ENCODE assay signal across 14 mouse cellular contexts in genomic region chr5:143567258-143567670, GRCm38 (mm10). TPM values are rescaled to one million over a fixed set of nuclear protein-coding genes. Genes with fewer than 3 reads are reported as not detected.
DNase-seq lines count a peak whose midpoint lies in the region; ATAC-seq and TF ChIP-seq lines count a peak whose summit lies in the region.
"Had no signal": no experiment of that assay in that cellular context is flagged by ENCODE, and none has a peak within 500 bp of the region (broad histone marks: within the 10 kb centered on the region; RNA-seq: fewer than 3 reads in every experiment).

No protein-coding gene starts in this region.

- TF ChIP-seq POLR2A in liver, adult 2 months (IDR thresholded peaks at IDR 0.05; ENCODE audit: extremely low read depth, insufficient read depth, low read length): no peak

- TF ChIP-seq CTCF in liver, adult 2 months (IDR thresholded peaks at IDR 0.05; ENCODE audit: low read depth, low read length): no peak

- ATAC-seq in limb, embryonic 13.5 days (ENCODE audit: low FRiP score, low read depth): peak; percentile 58; the same call in 1 of the 2 replicates
- peak; percentile 76 for ATAC-seq in megakaryocyte-erythroid progenitor cell, adult 5-6 weeks (replicated peaks; ENCODE audit: low FRiP score, low TSS enrichment, poor library complexity, severe bottlenecking)
- ATAC-seq: Patski had no signal

- no peak for DNase-seq in limb, embryonic 10.5 days (ENCODE audit: low spot score)
- DNase-seq in c-Kit-positive CD71-positive TER-119-positive erythroid progenitor cells, embryonic 14.5 days (ENCODE audit: low spot score): peak; percentile 79
- DNase-seq in liver, adult 2 months (ENCODE audit: extremely low read depth, low read depth, low spot score): peak; percentile 8
- DNase-seq in embryonic facial prominence, embryonic 10.5 days (ENCODE audit: low spot score): no peak
- no peak for DNase-seq in frontal cortex, postnatal 14 days (ENCODE audit: low spot score in 2 of 2)

- 91% methylated on average over 5 of the region's 5 CpGs for WGBS in limb, embryonic 13.5 days
- 91% methylated on average over 5 of the region's 5 CpGs for WGBS in limb, embryonic 10.5 days
- WGBS in liver, adult 2 months: 70% methylated on average over 5 of the region's 5 CpGs
- WGBS in embryonic facial prominence, embryonic 10.5 days: 87% methylated on average over 5 of the region's 5 CpGs

- H3K4me2 ChIP-seq in limb, embryonic 13.5 days (replicated peaks): no peak overlapping the region
- H3K4me2 ChIP-seq: embryonic facial prominence, embryonic 15.5 days; limb, embryonic 12.5 days; neural tube, embryonic 15.5 days had no signal

- H3K27ac ChIP-seq in limb, embryonic 13.5 days: no peak overlapping the region
- H3K27ac ChIP-seq in limb, embryonic 10.5 days: no peak overlapping the region
- no peak overlapping the region for H3K27ac ChIP-seq in liver, adult 2 months (replicated peaks; ENCODE audit: insufficient read depth, low read depth, low read length)
- no peak overlapping the region for H3K27ac ChIP-seq in embryonic facial prominence, embryonic 10.5 days (replicated peaks)
- H3K27ac ChIP-seq: embryonic facial prominence, embryonic 15.5 days; heart, adult 2 months; hindbrain, embryonic 10.5 days; kidney, postnatal 0 days; limb, embryonic 12.5 days; neural tube, embryonic 15.5 days had no signal

- H3K9ac ChIP-seq in limb, embryonic 13.5 days: no peak overlapping the region
- H3K9ac ChIP-seq in liver, adult 2 months (ENCODE audit: low read depth, low read length): no peak overlapping the region
- H3K9ac ChIP-seq: embryonic facial prominence, embryonic 15.5 days; limb, embryonic 12.5 days; neural tube, embryonic 15.5 days had no signal

- H3K4me1 ChIP-seq in limb, embryonic 13.5 days: peaks cover 10% of the 10 kb centered on the region
- H3K4me1 ChIP-seq in limb, embryonic 10.5 days: peaks cover 8% of the 10 kb centered on the region
- no peaks in the 10 kb centered on the region for H3K4me1 ChIP-seq in liver, adult 2 months (ENCODE audit: control insufficient read depth, insufficient read depth, low read length)
- peaks cover 5% of the 10 kb centered on the region; the same call in 1 of the 2 replicates for H3K4me1 ChIP-seq in embryonic facial prominence, embryonic 10.5 days
- H3K4me1 ChIP-seq: hindbrain, embryonic 10.5 days; limb, embryonic 12.5 days; neural tube, embryonic 15.5 days had no signal

- H3K79me2 ChIP-seq in liver, adult 2 months (ENCODE audit: control insufficient read depth, insufficient read depth, low read length): no peaks in the 10 kb centered on the region

- no peaks in the 10 kb centered on the region for H3K9me3 ChIP-seq in limb, embryonic 13.5 days
- no peaks in the 10 kb centered on the region for H3K9me3 ChIP-seq in limb, embryonic 10.5 days (replicated peaks)
- no peaks in the 10 kb centered on the region for H3K9me3 ChIP-seq in embryonic facial prominence, embryonic 10.5 days
- H3K9me3 ChIP-seq: embryonic facial prominence, embryonic 15.5 days; limb, embryonic 12.5 days; neural tube, embryonic 15.5 days had no signal

- peaks cover 15% of the 10 kb centered on the region for H3K36me3 ChIP-seq in limb, embryonic 13.5 days
- H3K36me3 ChIP-seq in limb, embryonic 10.5 days: peaks cover 24% of the 10 kb centered on the region
- H3K36me3 ChIP-seq in liver, adult 2 months (ENCODE audit: control insufficient read depth, insufficient read depth, low read length): no peaks in the 10 kb centered on the region
- H3K36me3 ChIP-seq in embryonic facial prominence, embryonic 10.5 days (replicated peaks): peaks cover 19% of the 10 kb centered on the region

- no peaks in the 10 kb centered on the region for H3K27me3 ChIP-seq in limb, embryonic 13.5 days
- no peaks in the 10 kb centered on the region for H3K27me3 ChIP-seq in limb, embryonic 10.5 days (ENCODE audit: low read depth, poor library complexity, severe bottlenecking)
- H3K27me3 ChIP-seq in liver, adult 2 months (ENCODE audit: control insufficient read depth, insufficient read depth, low read length): no peaks in the 10 kb centered on the region
- no peaks in the 10 kb centered on the region for H3K27me3 ChIP-seq in embryonic facial prominence, embryonic 10.5 days (replicated peaks; ENCODE audit: low read depth, poor library complexity, severe bottlenecking)
- H3K27me3 ChIP-seq: embryonic facial prominence, embryonic 15.5 days; limb, embryonic 12.5 days; neural tube, embryonic 15.5 days; Patski had no signal

- no peak overlapping the region for H3K4me3 ChIP-seq in limb, embryonic 13.5 days
- H3K4me3 ChIP-seq in limb, embryonic 10.5 days: no peak overlapping the region
- H3K4me3 ChIP-seq in liver, adult 2 months (ENCODE audit: insufficient read depth, low read depth, low read length): no peak overlapping the region
- no peak overlapping the region for H3K4me3 ChIP-seq in embryonic facial prominence, embryonic 10.5 days
- H3K4me3 ChIP-seq: embryonic facial prominence, embryonic 15.5 days; heart, adult 2 months; hindbrain, embryonic 10.5 days; limb, embryonic 12.5 days; neural tube, embryonic 15.5 days had no signal

RNA-seq across cellular contexts. Expression of gene Rac1, which starts 39.4 kb away (rescaled TPM):
- polyA plus RNA-seq in limb, embryonic 13.5 days (2015; fragmentation: Nextera tagmentation; extraction: Ambion mirVana): 433 and 450 TPM in 2 replicates
- polyA plus RNA-seq in limb, embryonic 10.5 days (2016; fragmentation: Nextera tagmentation; extraction: Ambion mirVana): 451 and 473 TPM in 2 replicates
- 38.6 and 69.0 TPM in 2 replicates for total RNA-seq in liver, adult 2 months (2014; rRNA removed)
- 99.8 and 114 TPM in 2 replicates for polyA plus RNA-seq in liver, adult 2 months (2012; rRNA removed)
- total RNA-seq in megakaryocyte-erythroid progenitor cell, adult 5-6 weeks (2014; fragmentation: Nextera tagmentation): 140 and 211 TPM in 2 replicates
- total RNA-seq in megakaryocyte-erythroid progenitor cell, adult 5-6 weeks (2017): 64.1 and 110 TPM in 2 replicates
- polyA plus RNA-seq in embryonic facial prominence, embryonic 10.5 days (2016; fragmentation: Nextera tagmentation; extraction: Ambion mirVana): 400 and 407 TPM in 2 replicates

RNA-seq across cellular contexts. Expression of gene Cyth3, which starts 55.0 kb away (rescaled TPM):
- polyA plus RNA-seq in limb, embryonic 13.5 days (2015; fragmentation: Nextera tagmentation; extraction: Ambion mirVana): 60.7 and 61.3 TPM in 2 replicates
- polyA plus RNA-seq in limb, embryonic 10.5 days (2016; fragmentation: Nextera tagmentation; extraction: Ambion mirVana): 47.5 and 59.2 TPM in 2 replicates
- 4.4 and 5.5 TPM in 2 replicates for total RNA-seq in liver, adult 2 months (2014; rRNA removed)
- 2.1 and 2.9 TPM in 2 replicates for polyA plus RNA-seq in liver, adult 2 months (2012; rRNA removed)
- 117 and 124 TPM in 2 replicates for total RNA-seq in megakaryocyte-erythroid progenitor cell, adult 5-6 weeks (2014; fragmentation: Nextera tagmentation)
- 81.7 and 94.7 TPM in 2 replicates for total RNA-seq in megakaryocyte-erythroid progenitor cell, adult 5-6 weeks (2017)
- polyA plus RNA-seq in embryonic facial prominence, embryonic 10.5 days (2016; fragmentation: Nextera tagmentation; extraction: Ambion mirVana): 40.4 and 48.1 TPM in 2 replicates

Comparison
In these comparisons a context has a peak if more than half of its experiments do, and no peak if none do; other contexts are left out.
1. DNase-seq: peak in c-Kit-positive CD71-positive TER-119-positive erythroid progenitor cells, embryonic 14.5 days (single experiment) and liver, adult 2 months (single experiment); none in limb, embryonic 10.5 days (single experiment), embryonic facial prominence, embryonic 10.5 days (single experiment) and frontal cortex, postnatal 14 days (0 of 2).
2. RNA of gene Cyth3, which starts 55.0 kb away (polyA plus RNA-seq): 60.7 to 61.3 TPM in limb, embryonic 13.5 days, 47.5 to 59.2 TPM in limb, embryonic 10.5 days and 40.4 to 48.1 TPM in embryonic facial prominence, embryonic 10.5 days; 2.1 to 2.9 TPM in liver, adult 2 months; every median in the first group is over 10 times any median in the second.